Mouse (Mus musculus) mouse trophoblast stem cell (cell line): ENCODE results near the gene Med15.

Experiments
- in situ Hi-C, 2 experiments: fragments of 300-500 bp; cut with MseI, MboI; formaldehyde crosslinking; loops; 2 replicates in 1 of 2; 3 replicates in 1 of 2; pipeline ENCODE4 v1.15.1; 2025

Med15 gene

GRCm38 (mm10) chr16:17619198-17620105, 113.2 kb downstream of the Med15 start, which contains the start of gene Smpd4:
Gene Smpd4 (plus strand): TSS chr16:17619354.
- in situ Hi-C loops, result loop anchor here in 1 of 2 experiments (5.0 kb wide), 1 partner anchor 67 kb away; no protein-coding TSS in a partner anchor

GRCm38 (mm10) chr16:17617922-17618565, 114.6 kb downstream of the Med15 start:
- in situ Hi-C loops, result loop anchor here in 1 of 2 experiments (5.0 kb wide), 1 partner anchor 66 kb away; no protein-coding TSS in a partner anchor

DNA sequence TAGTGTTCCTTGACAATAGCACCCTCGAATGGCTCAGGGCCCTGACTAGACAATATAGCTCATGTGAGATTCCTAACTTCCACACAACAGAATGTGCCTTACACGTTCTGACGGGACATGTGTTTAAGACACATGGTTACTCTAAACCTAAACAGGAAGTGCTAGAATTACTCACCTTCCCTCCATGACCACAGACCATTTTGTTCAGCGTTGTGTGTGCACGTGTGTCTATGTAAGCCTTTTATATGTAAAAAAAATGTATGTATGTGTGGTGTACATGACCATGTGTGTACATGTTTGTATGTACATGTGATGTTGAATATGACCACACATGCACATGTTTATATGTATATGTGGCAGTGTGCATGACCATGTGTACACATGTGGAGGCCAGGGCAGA, 116.5 kb downstream of the Med15 start:
- in situ Hi-C loops, result loop anchor here in 1 of 2 experiments (5.0 kb wide), 1 partner anchor 64 kb away; no protein-coding TSS in a partner anchor

- in situ Hi-C loops, result loop anchor here in 1 of 2 experiments (5.0 kb wide), 1 partner anchor 62 kb away; no protein-coding TSS in a partner anchor
Measured at GRCm38 (mm10) chr16:17614740-17615139, 118.0 kb downstream of the Med15 start.

DNA sequence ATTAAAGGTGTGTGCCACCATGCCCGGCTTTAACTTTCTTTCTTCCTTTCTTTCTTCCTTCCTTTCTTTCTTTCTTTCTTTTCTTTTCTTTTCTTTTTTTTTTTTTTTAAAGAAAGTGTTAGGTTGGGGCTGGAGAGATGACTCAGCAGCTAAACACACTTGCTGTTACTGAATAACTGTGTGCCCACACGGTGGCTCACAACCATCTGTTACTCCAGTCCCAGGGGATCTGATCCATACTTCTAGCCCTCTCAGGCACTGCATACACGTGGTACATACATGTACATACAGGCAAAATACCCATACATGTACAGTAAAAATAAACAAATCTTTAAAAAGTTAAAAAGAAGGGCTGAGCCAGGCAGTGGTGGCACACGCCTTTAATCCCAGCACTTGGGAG, 121.3 kb downstream of the Med15 start:
- in situ Hi-C loops, result no loop called here

- in situ Hi-C loops, result no loop called here
Measured at GRCm38 (mm10) chr16:17605684-17606083, 127.0 kb downstream of the Med15 start.

GRCm38 (mm10) chr16:17604941-17605340, 127.8 kb downstream of the Med15 start:
- in situ Hi-C loops, result no loop called here
